In genomic region chr4:131824939-131825338, GRCm38 (mm10) we compare ENCODE assay signal across 28 mouse cellular contexts. TPM values are rescaled to one million over a fixed set of nuclear protein-coding genes. Genes with fewer than 3 reads are reported as not detected.
A peak's percentile ranks its signal among the peaks of the same experiment; 100 is the strongest.
DNase-seq lines count a peak whose midpoint lies in the region; ATAC-seq lines count a peak whose summit lies in the region.
"Had no signal": no experiment of that assay in that cellular context is flagged by ENCODE, and none has a peak within 500 bp of the region (broad histone marks: within the 10 kb centered on the region; RNA-seq: fewer than 3 reads in every experiment).

No protein-coding gene starts in this region.

- no peaks in the 10 kb centered on the region for H3K36me3 ChIP-seq in hindbrain, embryonic 13.5 days
- H3K36me3 ChIP-seq in hindbrain, embryonic 16.5 days (ENCODE audit: control insufficient read depth, insufficient read depth, low read length), result no peaks in the 10 kb centered on the region
- peaks cover 6% of the 10 kb centered on the region for H3K36me3 ChIP-seq in embryonic facial prominence, embryonic 10.5 days (replicated peaks)
- no peaks in the 10 kb centered on the region for H3K36me3 ChIP-seq in embryonic facial prominence, embryonic 14.5 days (ENCODE audit: control insufficient read depth, insufficient read depth, low read length)
- H3K36me3 ChIP-seq: heart, embryonic 15.5 days; hindbrain, embryonic 15.5 days; midbrain, embryonic 13.5 days had no signal

- 0 out of 2 replicates have a peak overlapping the region, but pooled peaks have one; percentile 19 for H3K9ac ChIP-seq in hindbrain, embryonic 13.5 days
- H3K9ac ChIP-seq in hindbrain, embryonic 16.5 days (ENCODE audit: low read depth, low read length), result no peak overlapping the region
- no peak overlapping the region for H3K9ac ChIP-seq in embryonic facial prominence, embryonic 14.5 days (ENCODE audit: low read depth, low read length)
- H3K9ac ChIP-seq: forebrain, embryonic 12.5 days; heart, embryonic 15.5 days; hindbrain, embryonic 15.5 days; liver, embryonic 14.5 days; midbrain, embryonic 13.5 days had no signal

- WGBS in hindbrain, embryonic 13.5 days, result 24% methylated on average over 3 of the region's 3 CpGs
- WGBS in hindbrain, embryonic 16.5 days, result 24% methylated on average over 3 of the region's 3 CpGs
- WGBS in embryonic facial prominence, embryonic 10.5 days, result 15% methylated on average over 3 of the region's 3 CpGs
- WGBS in embryonic facial prominence, embryonic 14.5 days, result 31% methylated on average over 3 of the region's 3 CpGs

- no peak overlapping the region for H3K27ac ChIP-seq in hindbrain, embryonic 13.5 days
- no peak overlapping the region for H3K27ac ChIP-seq in hindbrain, embryonic 16.5 days (ENCODE audit: low read depth, low read length)
- H3K27ac ChIP-seq in embryonic facial prominence, embryonic 10.5 days (replicated peaks), result peak overlapping the region; percentile 86
- H3K27ac ChIP-seq in embryonic facial prominence, embryonic 14.5 days (replicated peaks; ENCODE audit: low read depth, low read length), result peak overlapping the region; percentile 56
- H3K27ac ChIP-seq: heart, embryonic 15.5 days; hindbrain, embryonic 15.5 days; kidney, postnatal 0 days; liver, embryonic 14.5 days; midbrain, embryonic 13.5 days had no signal

- H3K4me2 ChIP-seq in hindbrain, embryonic 13.5 days, result no peak overlapping the region
- no peak overlapping the region for H3K4me2 ChIP-seq in hindbrain, embryonic 16.5 days (ENCODE audit: low read length)
- no peak overlapping the region for H3K4me2 ChIP-seq in embryonic facial prominence, embryonic 14.5 days (ENCODE audit: low read depth, low read length)
- H3K4me2 ChIP-seq: forebrain, embryonic 12.5 days; heart, embryonic 15.5 days; hindbrain, embryonic 15.5 days; midbrain, embryonic 13.5 days had no signal

- no peaks in the 10 kb centered on the region for H3K9me3 ChIP-seq in hindbrain, embryonic 13.5 days
- H3K9me3 ChIP-seq in hindbrain, embryonic 16.5 days (ENCODE audit: control insufficient read depth, low read length), result no peaks in the 10 kb centered on the region
- no peaks in the 10 kb centered on the region for H3K9me3 ChIP-seq in embryonic facial prominence, embryonic 10.5 days
- H3K9me3 ChIP-seq in embryonic facial prominence, embryonic 14.5 days (ENCODE audit: control insufficient read depth, low read length), result no peaks in the 10 kb centered on the region
- H3K9me3 ChIP-seq: forebrain, embryonic 12.5 days; heart, embryonic 15.5 days; hindbrain, embryonic 15.5 days; midbrain, embryonic 13.5 days had no signal

- H3K27me3 ChIP-seq in hindbrain, embryonic 13.5 days, result 0 out of 2 replicates have a peak, but pooled peaks cover 9% of the 10 kb centered on the region
- no peaks in the 10 kb centered on the region; the same call in 1 of the 2 replicates for H3K27me3 ChIP-seq in hindbrain, embryonic 16.5 days (replicated peaks; ENCODE audit: control insufficient read depth, insufficient read depth, low read length)
- H3K27me3 ChIP-seq in embryonic facial prominence, embryonic 10.5 days (replicated peaks; ENCODE audit: low read depth, poor library complexity, severe bottlenecking), result peaks cover 18% of the 10 kb centered on the region
- H3K27me3 ChIP-seq in embryonic facial prominence, embryonic 14.5 days (replicated peaks; ENCODE audit: control insufficient read depth, insufficient read depth, low read length), result no peaks in the 10 kb centered on the region
- H3K27me3 ChIP-seq: forebrain, embryonic 12.5 days had no signal

- peaks cover 32% of the 10 kb centered on the region for H3K4me1 ChIP-seq in hindbrain, embryonic 13.5 days (replicated peaks)
- H3K4me1 ChIP-seq in hindbrain, embryonic 16.5 days (ENCODE audit: control insufficient read depth, insufficient read depth, low read depth, low read length), result peaks cover 14% of the 10 kb centered on the region
- peaks cover 83% of the 10 kb centered on the region for H3K4me1 ChIP-seq in embryonic facial prominence, embryonic 10.5 days
- peaks cover 36% of the 10 kb centered on the region for H3K4me1 ChIP-seq in embryonic facial prominence, embryonic 14.5 days (ENCODE audit: control insufficient read depth, insufficient read depth, low read length)
- H3K4me1 ChIP-seq: heart, embryonic 15.5 days had no signal

- DNase-seq in embryonic facial prominence, embryonic 10.5 days (ENCODE audit: low spot score), result peak; percentile 38
- DNase-seq in embryonic facial prominence, embryonic 14.5 days (ENCODE audit: low spot score), result no peak
- peak; percentile 56 for DNase-seq in retina, embryonic 14.5 days (ENCODE audit: low spot score)
- no peak for DNase-seq in adrenal gland, adult 8-10 months
- DNase-seq: cerebellum, adult 2 months; cerebellum, postnatal 14 days; gastrocnemius, postnatal 14 days; heart, postnatal 36 days; kidney, adult 2 months; layer of hippocampus, postnatal 36 days; left cerebral cortex, postnatal 4 days; liver; lung, adult 2 months; lung, postnatal 10 days; right cerebral cortex, adult 18-20 months; spleen, adult 18-20 months; thymus, postnatal 4 days had no signal

- no peak for ATAC-seq in hindbrain, embryonic 13.5 days (ENCODE audit: low FRiP score)
- ATAC-seq in hindbrain, embryonic 16.5 days, result no peak
- no peak for ATAC-seq in embryonic facial prominence, embryonic 14.5 days (ENCODE audit: low read depth)
- no peak for ATAC-seq in megakaryocyte, adult 5-6 weeks (ENCODE audit: poor library complexity, severe bottlenecking)
- ATAC-seq: CD4-positive, CD25-positive, alpha-beta regulatory T cell, adult 4 months; midbrain, embryonic 13.5 days had no signal

- H3K4me3 ChIP-seq in hindbrain, embryonic 13.5 days, result no peak overlapping the region
- H3K4me3 ChIP-seq in hindbrain, embryonic 16.5 days (ENCODE audit: low read length), result no peak overlapping the region
- H3K4me3 ChIP-seq in embryonic facial prominence, embryonic 10.5 days, result no peak overlapping the region
- no peak overlapping the region for H3K4me3 ChIP-seq in embryonic facial prominence, embryonic 14.5 days (ENCODE audit: low read depth, low read length)
- H3K4me3 ChIP-seq: erythroblast, embryonic 14.5 days; forebrain, embryonic 12.5 days; heart, embryonic 15.5 days; hindbrain, embryonic 15.5 days; midbrain, embryonic 13.5 days had no signal

RNA-seq across cellular contexts. Expression of gene Ptpru, which starts 13.1 kb away (rescaled TPM):
- polyA plus RNA-seq in hindbrain, embryonic 13.5 days (2015; fragmentation: Nextera tagmentation; extraction: Ambion mirVana), result 13.2 and 18.6 TPM in 2 replicates
- polyA plus RNA-seq in hindbrain, embryonic 16.5 days (2015; fragmentation: Nextera tagmentation; extraction: Ambion mirVana), result 25.0 and 25.2 TPM in 2 replicates
- 21.1 and 23.5 TPM in 2 replicates for polyA plus RNA-seq in embryonic facial prominence, embryonic 10.5 days (2016; fragmentation: Nextera tagmentation; extraction: Ambion mirVana)
- polyA plus RNA-seq in embryonic facial prominence, embryonic 14.5 days (2014; fragmentation: Nextera tagmentation; extraction: Ambion mirVana), result 21.6 and 22.5 TPM in 2 replicates
- total RNA-seq in adrenal gland, adult 8-10 months (2022), result 10 to 100 TPM; 40.9 to 82.9 (median 63.9) TPM
- 2.1 and 2.5 TPM in 2 replicates for total RNA-seq in megakaryocyte, adult 5-6 weeks (2015)
- total RNA-seq in megakaryocyte, adult 5-6 weeks (2017), result 0.49 and 0.95 TPM in 2 replicates
- polyA plus RNA-seq: CD4-positive, CD25-positive, alpha-beta regulatory T cell, adult 4 months had no signal

RNA-seq across cellular contexts. Expression of gene Mecr, which starts 18.3 kb away (rescaled TPM):
- 36.9 and 38.5 TPM in 2 replicates for polyA plus RNA-seq in hindbrain, embryonic 13.5 days (2015; fragmentation: Nextera tagmentation; extraction: Ambion mirVana)
- 36.3 and 41.1 TPM in 2 replicates for polyA plus RNA-seq in hindbrain, embryonic 16.5 days (2015; fragmentation: Nextera tagmentation; extraction: Ambion mirVana)
- polyA plus RNA-seq in embryonic facial prominence, embryonic 10.5 days (2016; fragmentation: Nextera tagmentation; extraction: Ambion mirVana), result 52.9 and 55.0 TPM in 2 replicates
- 34.3 and 35.4 TPM in 2 replicates for polyA plus RNA-seq in embryonic facial prominence, embryonic 14.5 days (2014; fragmentation: Nextera tagmentation; extraction: Ambion mirVana)
- 10 to 100 TPM; 62.4 to 80.1 (median 74.6) TPM for total RNA-seq in adrenal gland, adult 8-10 months (2022)
- 15.3 and 18.4 TPM in 2 replicates for total RNA-seq in megakaryocyte, adult 5-6 weeks (2015)
- total RNA-seq in megakaryocyte, adult 5-6 weeks (2017), result 11.0 and 20.6 TPM in 2 replicates

RNA-seq across cellular contexts. Expression of gene Srsf4, which starts 48.5 kb away (rescaled TPM):
- 115 and 119 TPM in 2 replicates for polyA plus RNA-seq in hindbrain, embryonic 13.5 days (2015; fragmentation: Nextera tagmentation; extraction: Ambion mirVana)
- 86.6 and 94.4 TPM in 2 replicates for polyA plus RNA-seq in hindbrain, embryonic 16.5 days (2015; fragmentation: Nextera tagmentation; extraction: Ambion mirVana)
- 142 and 143 TPM in 2 replicates for polyA plus RNA-seq in embryonic facial prominence, embryonic 10.5 days (2016; fragmentation: Nextera tagmentation; extraction: Ambion mirVana)
- 87.3 and 96.8 TPM in 2 replicates for polyA plus RNA-seq in embryonic facial prominence, embryonic 14.5 days (2014; fragmentation: Nextera tagmentation; extraction: Ambion mirVana)
- 10 to 100 TPM; 55.5 to 77.3 (median 63.0) TPM for total RNA-seq in adrenal gland, adult 8-10 months (2022)
- 39.0 and 39.7 TPM in 2 replicates for total RNA-seq in megakaryocyte, adult 5-6 weeks (2015)
- total RNA-seq in megakaryocyte, adult 5-6 weeks (2017), result 44.5 and 61.2 TPM in 2 replicates

Comparison
In these comparisons a context has a peak if more than half of its experiments do, and no peak if none do; other contexts are left out.
1. DNase-seq: peak in embryonic facial prominence, embryonic 10.5 days (single experiment) and retina, embryonic 14.5 days (single experiment); none in embryonic facial prominence, embryonic 14.5 days (single experiment) and adrenal gland, adult 8-10 months (single experiment).
2. H3K27ac ChIP-seq: peak in embryonic facial prominence, embryonic 10.5 days (single experiment) and embryonic facial prominence, embryonic 14.5 days (single experiment); none in hindbrain, embryonic 13.5 days (single experiment) and hindbrain, embryonic 16.5 days (single experiment).